Mouse (Mus musculus) heart, embryonic 16.5 days (tissue): Measurements from ENCODE around the gene Ctxn1. TPM values are rescaled to one million over a fixed set of nuclear protein-coding genes. Genes with fewer than 3 reads are reported as not detected.

ENCODE experiments used
- ATAC-seq: fragments of 200-750 bp; cut with Nextera tagmentation; replicated peaks from 2 replicates; pipeline ENCODE4 v1.8.0; 2017; ENCODE audit warnings: moderate number of reproducible peaks; ENCODE audit not compliant: insufficient read depth, low FRiP score; ENCODE audit errors: extremely low read depth
- H3K27ac ChIP-seq: fragments of 300-500 bp; sonication (generic); 2 replicates; pipeline ENCODE4 v1.5.1; 2014; ENCODE audit warnings: mild to moderate bottlenecking, low read length, control low read depth, moderate library complexity
- H3K27me3 ChIP-seq: fragments of 300-500 bp; sonication (generic); 2 replicates; pipeline ENCODE4 v1.6.1; 2014; ENCODE audit warnings: low read length, mixed read lengths; ENCODE audit not compliant: control insufficient read depth, insufficient read depth
- H3K36me3 ChIP-seq: fragments of 300-500 bp; sonication (generic); 2 replicates; pipeline ENCODE4 v1.6.1; 2014; ENCODE audit not compliant: control insufficient read depth, insufficient read depth
- H3K4me1 ChIP-seq: fragments of 300-500 bp; sonication (generic); 2 replicates; pipeline ENCODE4 v1.6.1; 2014; ENCODE audit warnings: low read length, mixed read lengths; ENCODE audit not compliant: control insufficient read depth, insufficient read depth
- H3K4me2 ChIP-seq: fragments of 300-500 bp; sonication (generic); 2 replicates; pipeline ENCODE4 v1.6.1; 2014; ENCODE audit warnings: low read depth, mild to moderate bottlenecking, control low read depth, low read length
- H3K4me3 ChIP-seq: fragments of 300-500 bp; sonication (generic); 2 replicates; pipeline ENCODE4 v1.5.1; 2014; ENCODE audit warnings: mild to moderate bottlenecking, control low read depth, low read length
- H3K9ac ChIP-seq: fragments of 300-500 bp; sonication (generic); 2 replicates; pipeline ENCODE4 v1.6.1; 2014; ENCODE audit warnings: low read length, control low read depth
- H3K9me3 ChIP-seq: fragments of 300-500 bp; sonication (generic); replicated peaks from 2 replicates; pipeline ENCODE4 v1.6.1; 2016; ENCODE audit warnings: low read length; ENCODE audit not compliant: control insufficient read depth
- WGBS: fragments of 180-500 bp; shearing (Covaris S2); extraction: QIAGEN DNeasy Blood & Tissue Kit; methylation state at CpG from one replicate; pipeline ENCODE4 v1.1.7; 2014; 5-methylcytosine and 5-hydroxymethylcytosine counted together
- polyA plus RNA-seq: library from polyadenylated mRNA; unstranded; fragments of >200 nt; fragmentation: Nextera tagmentation; extraction: Ambion mirVana; gene quantifications from 2 replicates; pipeline ENCODE4 v1.2.1, GENCODE M21; 2015

The Ctxn1 gene
- polyA plus RNA-seq, 1 experiment from 2014 or later: 27.5 TPM

DNA sequence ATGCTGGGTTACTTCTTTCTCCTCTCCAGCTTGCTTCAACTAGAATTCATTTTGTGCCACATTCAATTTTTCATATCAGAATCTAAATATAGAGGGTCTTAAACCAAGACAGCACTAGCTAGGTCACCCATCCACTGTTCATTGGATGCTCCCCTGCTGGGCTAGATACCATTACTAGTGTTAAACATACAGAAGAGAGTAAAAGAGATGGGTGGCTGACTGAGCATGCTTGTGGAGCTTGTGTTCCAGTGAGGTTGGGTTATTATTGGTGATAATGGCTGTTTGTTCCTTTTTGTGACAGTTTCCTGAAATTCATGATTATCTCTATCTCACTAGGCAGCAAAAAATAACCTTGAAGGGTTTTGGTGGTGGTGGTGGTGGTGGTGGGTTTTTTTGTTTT is 37.0 kb downstream of the Ctxn1 start:
- peaks cover 28% of the 10 kb centered on the region for H3K27me3 ChIP-seq
- no peak overlapping the region for H3K9ac ChIP-seq
- no peak overlapping the region for H3K4me3 ChIP-seq
- H3K9me3 ChIP-seq: no peaks in the 10 kb centered on the region
- H3K27ac ChIP-seq: no peak overlapping the region
- ATAC-seq: no peak
- H3K36me3 ChIP-seq: no peaks in the 10 kb centered on the region
- H3K4me1 ChIP-seq: peaks cover 7% of the 10 kb centered on the region; the same call in 1 of the 2 replicates
- no peak overlapping the region for H3K4me2 ChIP-seq

DNA sequence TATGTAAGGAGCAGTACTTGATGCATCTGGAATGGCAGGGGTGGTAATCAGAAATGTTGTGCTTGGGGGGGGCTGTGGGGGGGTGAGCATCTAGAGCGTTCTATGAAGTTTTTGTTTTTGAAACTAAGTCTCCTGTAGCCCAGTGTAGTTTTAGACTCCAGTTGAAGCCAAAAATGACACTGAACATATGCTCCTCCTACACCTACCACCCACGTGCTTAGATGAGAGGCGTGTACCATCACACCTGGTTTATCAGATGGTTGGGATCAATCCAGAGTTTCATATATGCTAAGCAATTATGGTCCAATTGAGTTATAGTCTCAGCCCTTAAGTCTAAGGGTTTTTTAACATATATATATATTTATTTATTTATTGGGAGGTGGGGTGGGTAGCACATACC is 39.5 kb downstream of the Ctxn1 start:
- peaks cover 14% of the 10 kb centered on the region for H3K4me1 ChIP-seq

DNA sequence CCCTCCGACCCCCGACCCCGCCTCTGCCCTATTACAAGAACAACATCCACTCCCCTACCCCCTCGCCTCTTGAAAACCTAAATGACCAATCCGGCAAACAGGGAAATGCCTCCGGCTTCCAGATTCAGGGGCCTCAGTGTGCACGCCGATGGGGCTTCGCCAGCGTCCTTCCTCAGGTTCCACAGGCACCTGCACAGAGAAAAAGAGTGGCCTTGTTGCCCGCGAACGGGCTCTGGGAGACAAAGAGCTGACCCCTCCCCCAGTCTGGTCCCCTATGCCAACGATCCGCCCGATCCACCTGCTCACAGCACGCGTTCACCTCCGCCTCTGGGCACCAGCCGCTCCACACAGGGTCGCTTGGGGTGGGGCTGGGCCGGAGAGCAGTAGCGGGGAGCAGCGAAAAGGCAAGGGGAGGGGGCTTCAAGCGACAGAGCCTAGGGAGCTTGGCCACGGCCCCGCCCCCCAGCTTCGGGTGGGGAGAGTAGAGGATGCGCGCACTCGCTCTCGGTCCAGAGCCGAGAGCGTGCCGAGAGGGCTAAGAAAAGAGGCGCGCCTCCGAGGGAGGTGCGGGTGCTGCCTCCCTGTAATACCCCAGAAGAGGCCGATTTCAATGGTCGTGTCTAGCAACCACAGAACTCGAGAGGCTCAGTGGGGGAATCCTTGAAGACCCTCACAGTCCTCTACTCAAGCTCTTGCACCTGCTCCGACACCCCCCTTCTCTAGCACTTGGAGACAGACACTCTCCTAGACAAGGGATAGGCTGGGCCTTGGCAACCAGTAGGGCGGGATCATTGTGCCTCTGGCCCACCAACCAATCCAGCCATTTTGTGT is 42.1 kb downstream of the Ctxn1 start, which contains the start of gene Prr36:
Gene Prr36 (minus strand): TSS at position 669 of the 831 bp plus-strand sequence.
- Histone ChIP-seq H3K9me3 (no peaks in the 10 kb centered on the region), H3K27me3 (peaks cover 53% of the 10 kb centered on the region), H3K4me3 (peak within 1 kb of the TSS; percentile 65), H3K4me2 (peak within 1 kb of the TSS; percentile 95), H3K4me1 (peaks cover 27% of the 10 kb centered on the region), H3K36me3 (no peaks in the 10 kb centered on the region), H3K27ac (no peak within 1 kb of the TSS), H3K9ac (peak within 1 kb of the TSS; percentile 69)
- WGBS: 2% methylated on average over 44 of the region's 44 CpGs
- ATAC-seq: no peak

More for the DNA sequence above, 39.5 kb downstream of the Ctxn1 start:
- WGBS: 88% methylated on average over 3 of the region's 3 CpGs
- Histone ChIP-seq H3K9ac (no peak overlapping the region), H3K27me3 (peaks cover 43% of the 10 kb centered on the region), H3K4me2 (no peak overlapping the region), H3K4me3 (no peak overlapping the region), H3K36me3 (no peaks in the 10 kb centered on the region), H3K9me3 (no peaks in the 10 kb centered on the region), H3K27ac (no peak overlapping the region)
- ATAC-seq: no peak

DNA sequence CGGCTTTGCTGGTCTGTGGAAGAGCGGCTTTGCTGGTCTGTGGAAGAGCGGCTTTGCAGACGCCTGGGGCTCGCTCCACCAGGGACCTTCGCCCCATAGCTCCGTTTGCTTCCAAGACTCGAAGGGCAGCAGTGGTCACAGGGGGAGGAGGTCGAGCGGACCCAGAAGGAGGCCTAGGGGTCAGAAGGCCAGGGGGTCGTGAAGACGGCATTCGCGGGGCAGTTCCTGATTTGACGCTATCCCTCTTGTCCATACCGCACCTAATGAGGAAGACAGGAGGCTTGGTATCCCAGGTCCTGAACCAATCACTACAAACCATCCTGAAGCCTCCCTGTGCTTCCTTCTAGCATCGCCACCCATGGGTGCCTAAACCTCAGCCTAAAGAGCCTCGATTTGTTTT is 42.8 kb downstream of the Ctxn1 start:
- peak overlapping the region; percentile 95 for H3K4me2 ChIP-seq
- peaks cover 53% of the 10 kb centered on the region for H3K27me3 ChIP-seq
- H3K36me3 ChIP-seq: no peaks in the 10 kb centered on the region
- peak overlapping the region; percentile 65 for H3K4me3 ChIP-seq
- 13% methylated on average over 18 of the region's 18 CpGs for WGBS
- H3K4me1 ChIP-seq: peaks cover 27% of the 10 kb centered on the region
- H3K27ac ChIP-seq: no peak overlapping the region
- no peak for ATAC-seq
- H3K9me3 ChIP-seq: no peaks in the 10 kb centered on the region
- H3K9ac ChIP-seq: no peak overlapping the region

DNA sequence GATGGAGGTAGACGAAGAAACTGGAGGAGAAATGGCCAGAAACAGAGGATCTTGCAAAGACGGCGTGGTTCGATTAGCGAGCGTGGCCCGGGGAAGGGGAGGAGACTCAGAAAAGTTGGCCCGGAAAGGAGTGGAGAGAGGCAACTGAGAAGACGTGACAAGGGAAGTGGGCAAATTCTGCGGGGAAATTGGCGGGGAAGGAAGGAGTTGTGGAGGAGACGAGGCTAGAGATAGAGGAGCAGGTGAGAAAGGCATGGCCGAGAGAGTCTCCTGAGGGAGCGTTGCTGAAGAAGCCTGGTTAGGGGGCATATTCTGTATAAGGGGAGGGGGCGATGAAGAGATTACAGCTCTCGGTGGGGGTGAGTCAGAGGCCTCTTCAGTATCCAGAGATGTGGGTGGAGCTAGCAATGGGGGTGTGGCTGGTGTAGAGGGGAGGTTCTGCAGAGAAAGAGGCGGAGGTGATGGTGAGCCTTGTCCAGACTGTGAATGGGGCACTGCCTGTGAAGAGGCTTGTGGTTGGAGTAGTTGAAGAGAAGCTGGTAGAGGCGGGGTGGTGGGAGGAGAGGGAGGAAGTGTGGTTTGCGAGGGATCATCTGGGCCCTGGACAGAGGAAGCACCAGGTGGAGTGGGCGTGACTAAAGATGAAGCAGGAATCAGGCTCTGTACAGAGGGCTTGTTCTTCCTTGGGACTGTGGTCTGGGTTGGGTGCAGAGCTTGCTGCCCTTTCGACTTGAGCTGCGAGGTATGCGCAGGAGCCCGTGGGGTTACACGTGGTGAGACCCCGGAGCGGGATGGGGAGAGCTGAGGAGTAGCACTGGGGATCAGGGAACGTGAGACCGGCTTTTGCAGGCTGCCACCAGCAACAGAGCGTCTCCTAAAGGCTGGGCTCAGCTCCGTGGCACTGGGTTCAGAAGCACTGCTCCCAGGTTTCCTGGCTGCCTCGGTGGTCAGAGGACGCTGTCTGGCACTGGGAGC is 44.8 kb downstream of the Ctxn1 start:
- Histone ChIP-seq H3K9ac (0 out of 2 replicates have a peak overlapping the region, but pooled peaks have one; percentile 20), H3K27ac (no peak overlapping the region), H3K9me3 (no peaks in the 10 kb centered on the region; the same call in 1 of the 2 replicates), H3K36me3 (no peaks in the 10 kb centered on the region; the same call in 1 of the 2 replicates), H3K4me1 (peaks cover 27% of the 10 kb centered on the region), H3K4me3 (peak overlapping the region; percentile 41), H3K4me2 (peak overlapping the region; percentile 76), H3K27me3 (peaks cover 51% of the 10 kb centered on the region)
- 3% methylated on average over 33 of the region's 33 CpGs for WGBS
- peak; percentile 12; the same call in 1 of the 2 replicates for ATAC-seq

DNA sequence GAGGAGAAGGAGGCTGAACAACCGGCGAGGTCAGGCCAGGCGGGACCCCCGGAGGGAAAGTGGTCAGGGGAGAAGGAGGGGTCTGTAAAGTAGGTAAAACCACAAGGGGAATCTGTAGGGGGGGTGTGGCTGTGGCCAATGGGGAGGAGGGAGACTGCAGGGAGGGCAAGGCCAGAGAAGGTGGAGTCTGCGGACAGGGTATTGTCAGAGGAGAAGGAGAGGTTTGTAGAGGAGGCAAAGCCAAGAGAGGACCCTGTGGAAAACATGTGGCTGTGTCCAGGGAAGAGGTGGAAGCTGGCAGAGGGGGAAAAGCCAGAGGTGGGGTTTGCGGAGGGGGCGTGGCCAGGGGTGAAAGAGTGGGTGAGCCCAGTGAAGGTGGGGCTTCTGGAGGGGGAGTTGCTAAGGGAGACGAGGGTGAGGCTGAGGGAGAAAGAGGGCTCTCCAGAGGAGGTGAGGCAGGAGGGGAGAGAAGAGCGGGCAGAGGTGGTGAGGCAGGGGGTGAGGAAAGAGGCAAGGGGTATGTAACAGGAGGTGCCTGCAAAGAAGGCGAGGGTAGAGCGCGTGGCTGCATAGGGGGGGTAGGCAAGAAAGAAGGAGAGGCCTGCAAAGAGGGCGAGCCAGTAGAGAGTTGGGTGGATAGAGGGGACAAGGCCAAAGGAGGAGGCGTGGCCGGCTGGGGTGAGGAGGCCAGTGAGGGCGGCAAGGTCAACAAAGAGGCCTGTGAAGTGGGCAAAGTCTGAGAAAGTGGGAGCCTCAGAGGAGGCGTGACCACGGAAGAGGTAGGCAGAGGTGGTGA is 45.7 kb downstream of the Ctxn1 start:
- peak; percentile 57 for ATAC-seq
- no peaks in the 10 kb centered on the region; the same call in 1 of the 2 replicates for H3K9me3 ChIP-seq
- peak overlapping the region; percentile 54 for H3K9ac ChIP-seq
- WGBS: 4% methylated on average over 18 of the region's 18 CpGs
- H3K36me3 ChIP-seq: no peaks in the 10 kb centered on the region; the same call in 1 of the 2 replicates
- H3K4me3 ChIP-seq: peak overlapping the region; percentile 41
- H3K27ac ChIP-seq: no peak overlapping the region
- H3K4me2 ChIP-seq: peak overlapping the region; percentile 76
- H3K4me1 ChIP-seq: peaks cover 27% of the 10 kb centered on the region
- H3K27me3 ChIP-seq: peaks cover 49% of the 10 kb centered on the region

DNA sequence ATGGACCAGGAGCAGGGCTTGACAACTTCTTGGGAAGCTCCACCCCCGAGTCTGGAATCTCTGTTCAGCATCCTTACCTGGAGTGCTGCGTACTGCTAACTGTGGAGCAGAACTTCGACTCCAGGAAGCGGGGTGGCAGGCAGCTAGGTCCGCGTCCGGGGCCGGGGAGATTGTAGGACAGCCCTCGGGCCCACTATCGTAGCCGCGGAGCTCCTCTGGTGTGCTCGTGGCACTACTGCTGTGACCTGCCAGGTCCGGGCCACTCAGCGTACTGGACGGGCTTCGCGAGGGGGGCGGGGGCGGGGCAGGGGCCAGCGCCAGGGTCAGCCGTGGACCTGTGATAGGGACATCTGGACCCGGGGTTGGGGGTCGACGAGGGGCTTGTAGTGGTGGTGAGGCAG is 46.3 kb downstream of the Ctxn1 start:
- Histone ChIP-seq H3K36me3 (no peaks in the 10 kb centered on the region; the same call in 1 of the 2 replicates), H3K27me3 (peaks cover 43% of the 10 kb centered on the region), H3K4me1 (peaks cover 27% of the 10 kb centered on the region), H3K4me2 (peak overlapping the region; percentile 76), H3K9ac (peak overlapping the region; percentile 54), H3K4me3 (peak overlapping the region; percentile 41), H3K27ac (no peak overlapping the region), H3K9me3 (no peaks in the 10 kb centered on the region; the same call in 1 of the 2 replicates)
- 1% methylated on average over 25 of the region's 25 CpGs for WGBS
- ATAC-seq: 0 out of 2 replicates have a peak, but pooled peaks have one; percentile 2

DNA sequence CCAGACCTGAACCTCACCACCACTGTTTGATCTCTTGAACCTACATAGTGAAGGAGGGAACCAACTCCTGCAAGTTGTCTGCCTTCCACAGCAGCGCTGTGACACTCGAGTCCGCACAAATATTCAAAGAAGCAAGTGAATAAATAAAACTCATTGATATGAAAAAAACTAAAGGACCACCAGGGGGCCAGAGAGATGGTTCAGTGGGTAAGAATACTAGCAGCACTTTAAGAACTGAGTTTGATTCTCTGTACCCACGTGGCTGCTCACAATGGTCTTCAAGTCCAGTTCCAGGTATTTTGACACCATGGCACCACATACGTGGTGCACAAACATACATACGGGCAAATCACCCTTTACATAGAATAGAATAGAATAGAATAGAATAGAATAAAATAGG is 48.0 kb downstream of the Ctxn1 start:
- peaks cover 20% of the 10 kb centered on the region for H3K4me1 ChIP-seq
- H3K27me3 ChIP-seq: peaks cover 33% of the 10 kb centered on the region
- no peaks in the 10 kb centered on the region; the same call in 1 of the 2 replicates for H3K36me3 ChIP-seq
- H3K27ac ChIP-seq: no peak overlapping the region
- no peak for ATAC-seq
- H3K4me3 ChIP-seq: no peak overlapping the region
- no peaks in the 10 kb centered on the region; the same call in 1 of the 2 replicates for H3K9me3 ChIP-seq
- no peak overlapping the region for H3K4me2 ChIP-seq
- H3K9ac ChIP-seq: no peak overlapping the region
- WGBS: 75% methylated on average over 6 of the region's 6 CpGs
